Mouse (Mus musculus): ENCODE measurements around the gene Efcab5. TPM values are rescaled to one million over a fixed set of nuclear protein-coding genes. Genes with fewer than 3 reads are reported as not detected.

The Efcab5 gene
- total and polyA plus RNA-seq, 2 experiments from 2014 or later = 0.04 to 0.25 TPM

- Histone ChIP-seq H3K36me3 (replicated peaks; ENCODE audit: control insufficient read depth, insufficient read depth, low read length) (no peaks in the 10 kb centered on the region), H3K4me3 (ENCODE audit: low read depth, low read length) (no peak overlapping the region), H3K27ac (ENCODE audit: low read depth) (no peak overlapping the region), H3K4me2 (ENCODE audit: low read depth, low read length) (no peak overlapping the region), H3K27me3 (ENCODE audit: control insufficient read depth, insufficient read depth, low read length) (peaks cover 6% of the 10 kb centered on the region; the same call in 1 of the 2 replicates), H3K4me1 (ENCODE audit: control insufficient read depth, insufficient read depth) (no peaks in the 10 kb centered on the region; the same call in 1 of the 2 replicates), H3K9ac (replicated peaks; ENCODE audit: low read depth, low read length) (no peak overlapping the region), H3K9me3 (replicated peaks; ENCODE audit: control insufficient read depth, low read length) (no peaks in the 10 kb centered on the region)
- ATAC-seq (ENCODE audit: insufficient read depth, low read depth) (no peak), DNase-seq (ENCODE audit: low spot score) (no peak)
- TF ChIP-seq EP300 (IDR thresholded peaks at IDR 0.05; ENCODE audit: low read depth) (no peak), CTCF (IDR thresholded peaks at IDR 0.05; ENCODE audit: low read depth) (no peak)
- 64% methylated on average over 9 of the region's 10 CpGs for WGBS
Measured at GRCm38 (mm10) chr11:77095206-77095605, 93.6 kb downstream of the Efcab5 start.

GRCm38 (mm10) chr11:77094136-77094535 lies 94.6 kb downstream of the Efcab5 start:
- DNase-seq (ENCODE audit: low spot score) (no peak), ATAC-seq (ENCODE audit: insufficient read depth, low read depth) (no peak)
- Histone ChIP-seq H3K27me3 (ENCODE audit: control insufficient read depth, insufficient read depth, low read length) (peaks cover 6% of the 10 kb centered on the region; the same call in 1 of the 2 replicates), H3K9me3 (replicated peaks; ENCODE audit: control insufficient read depth, low read length) (no peaks in the 10 kb centered on the region), H3K4me2 (ENCODE audit: low read depth, low read length) (no peak overlapping the region), H3K4me3 (ENCODE audit: low read depth, low read length) (no peak overlapping the region), H3K4me1 (ENCODE audit: control insufficient read depth, insufficient read depth) (no peaks in the 10 kb centered on the region; the same call in 1 of the 2 replicates), H3K27ac (ENCODE audit: low read depth) (no peak overlapping the region), H3K9ac (replicated peaks; ENCODE audit: low read depth, low read length) (no peak overlapping the region), H3K36me3 (replicated peaks; ENCODE audit: control insufficient read depth, insufficient read depth, low read length) (no peaks in the 10 kb centered on the region)
- TF ChIP-seq EP300 (IDR thresholded peaks at IDR 0.05; ENCODE audit: low read depth) = no peak
- TF ChIP-seq CTCF (IDR thresholded peaks at IDR 0.05; ENCODE audit: low read depth) = no peak
- 60% methylated on average over 8 of the region's 8 CpGs for WGBS

GRCm38 (mm10) chr11:77093208-77093607 lies 95.6 kb downstream of the Efcab5 start:
- 2% methylated on average over 11 of the region's 11 CpGs for WGBS

GRCm38 (mm10) chr11:77089162-77089561 lies 99.6 kb downstream of the Efcab5 start:
- no peaks in the 10 kb centered on the region for H3K4me1 ChIP-seq (ENCODE audit: control insufficient read depth, insufficient read depth)
- no peak overlapping the region for H3K9ac ChIP-seq (replicated peaks; ENCODE audit: low read depth, low read length)
- no peaks in the 10 kb centered on the region for H3K36me3 ChIP-seq (replicated peaks; ENCODE audit: control insufficient read depth, insufficient read depth, low read length)
- H3K9me3 ChIP-seq (replicated peaks; ENCODE audit: control insufficient read depth, low read length) = no peaks in the 10 kb centered on the region
- DNase-seq (ENCODE audit: low spot score) (no peak), ATAC-seq (ENCODE audit: insufficient read depth, low read depth) (no peak)
- no peak for TF ChIP-seq EP300 (IDR thresholded peaks at IDR 0.05; ENCODE audit: low read depth)
- H3K27ac ChIP-seq (ENCODE audit: low read depth) = no peak overlapping the region
- WGBS = 27% methylated on average over 2 of the region's 2 CpGs
- no peaks in the 10 kb centered on the region for H3K27me3 ChIP-seq (ENCODE audit: control insufficient read depth, insufficient read depth, low read length)
- no peak overlapping the region for H3K4me2 ChIP-seq (ENCODE audit: low read depth, low read length)
- H3K4me3 ChIP-seq (ENCODE audit: low read depth, low read length) = no peak overlapping the region

More at GRCm38 (mm10) chr11:77093208-77093607, 95.6 kb downstream of the Efcab5 start:
- DNase-seq (ENCODE audit: low spot score) (peak; percentile 30), ATAC-seq (ENCODE audit: insufficient read depth, low read depth) (no peak)
- Histone ChIP-seq H3K9ac (replicated peaks; ENCODE audit: low read depth, low read length) (no peak overlapping the region), H3K36me3 (replicated peaks; ENCODE audit: control insufficient read depth, insufficient read depth, low read length) (no peaks in the 10 kb centered on the region), H3K9me3 (replicated peaks; ENCODE audit: control insufficient read depth, low read length) (no peaks in the 10 kb centered on the region), H3K4me1 (ENCODE audit: control insufficient read depth, insufficient read depth) (no peaks in the 10 kb centered on the region; the same call in 1 of the 2 replicates), H3K4me2 (ENCODE audit: low read depth, low read length) (peak overlapping the region; percentile 48), H3K27me3 (ENCODE audit: control insufficient read depth, insufficient read depth, low read length) (0 out of 2 replicates have a peak, but pooled peaks cover 3% of the 10 kb centered on the region), H3K4me3 (ENCODE audit: low read depth, low read length) (peak overlapping the region; percentile 13; the same call in 1 of the 2 replicates), H3K27ac (ENCODE audit: low read depth) (no peak overlapping the region)
- TF ChIP-seq CTCF (IDR thresholded peaks at IDR 0.05; ENCODE audit: low read depth) = peak; percentile 46
- TF ChIP-seq EP300 (IDR thresholded peaks at IDR 0.05; ENCODE audit: low read depth) = no peak

- Histone ChIP-seq H3K9ac (replicated peaks; ENCODE audit: low read depth, low read length) (no peak overlapping the region), H3K9me3 (replicated peaks; ENCODE audit: control insufficient read depth, low read length) (no peaks in the 10 kb centered on the region), H3K4me2 (ENCODE audit: low read depth, low read length) (no peak overlapping the region), H3K27me3 (ENCODE audit: control insufficient read depth, insufficient read depth, low read length) (0 out of 2 replicates have a peak, but pooled peaks cover 3% of the 10 kb centered on the region), H3K4me1 (ENCODE audit: control insufficient read depth, insufficient read depth) (no peaks in the 10 kb centered on the region), H3K4me3 (ENCODE audit: low read depth, low read length) (no peak overlapping the region), H3K27ac (ENCODE audit: low read depth) (no peak overlapping the region), H3K36me3 (replicated peaks; ENCODE audit: control insufficient read depth, insufficient read depth, low read length) (no peaks in the 10 kb centered on the region)
- 56% methylated on average over 2 of the region's 2 CpGs for WGBS
- ATAC-seq (ENCODE audit: insufficient read depth, low read depth) = no peak
- no peak for TF ChIP-seq CTCF (IDR thresholded peaks at IDR 0.05; ENCODE audit: low read depth)
- no peak for TF ChIP-seq EP300 (IDR thresholded peaks at IDR 0.05; ENCODE audit: low read depth)
- DNase-seq (ENCODE audit: low spot score) = no peak
Measured at GRCm38 (mm10) chr11:77087004-77087403, 101.8 kb downstream of the Efcab5 start.

Measured in heart, postnatal 0 days (tissue).